Mouse (Mus musculus): ENCODE data around the gene C1ql2. TPM values are rescaled to one million over a fixed set of nuclear protein-coding genes. Genes with fewer than 3 reads are reported as not detected.

Gene C1ql2
- polyA plus RNA-seq, 1 experiment from 2014 or later, result not detected

GRCm38 (mm10) chr1:120368138-120368537 is 27.8 kb downstream of the C1ql2 start:
- Histone ChIP-seq H3K9ac (replicated peaks) (no peak overlapping the region), H3K4me2 (ENCODE audit: low read depth, low read length) (no peak overlapping the region), H3K27me3 (ENCODE audit: insufficient read depth, low read length) (no peaks in the 10 kb centered on the region), H3K36me3 (replicated peaks; ENCODE audit: insufficient read depth, low read length) (no peaks in the 10 kb centered on the region), H3K4me3 (ENCODE audit: low read depth, low read length) (no peak overlapping the region), H3K27ac (ENCODE audit: low read depth) (no peak overlapping the region), H3K4me1 (ENCODE audit: insufficient read depth) (no peaks in the 10 kb centered on the region), H3K9me3 (ENCODE audit: low read length) (no peaks in the 10 kb centered on the region)
- TF ChIP-seq CTCF (IDR thresholded peaks at IDR 0.05; ENCODE audit: low read depth), result peak; percentile 41
- no peak for TF ChIP-seq EP300 (IDR thresholded peaks at IDR 0.05; ENCODE audit: low read depth)
- DNase-seq, result no peak
- 64% methylated on average over 3 of the region's 3 CpGs for WGBS (ENCODE audit: insufficient replicate concordance)
- no peak for ATAC-seq

- no peaks in the 10 kb centered on the region for H3K9me3 ChIP-seq (ENCODE audit: low read length)
- ATAC-seq, result no peak
- 79% methylated on average over 7 of the region's 7 CpGs for WGBS (ENCODE audit: insufficient replicate concordance)
Observed at GRCm38 (mm10) chr1:120374131-120374530, 33.7 kb downstream of the C1ql2 start.

DNA sequence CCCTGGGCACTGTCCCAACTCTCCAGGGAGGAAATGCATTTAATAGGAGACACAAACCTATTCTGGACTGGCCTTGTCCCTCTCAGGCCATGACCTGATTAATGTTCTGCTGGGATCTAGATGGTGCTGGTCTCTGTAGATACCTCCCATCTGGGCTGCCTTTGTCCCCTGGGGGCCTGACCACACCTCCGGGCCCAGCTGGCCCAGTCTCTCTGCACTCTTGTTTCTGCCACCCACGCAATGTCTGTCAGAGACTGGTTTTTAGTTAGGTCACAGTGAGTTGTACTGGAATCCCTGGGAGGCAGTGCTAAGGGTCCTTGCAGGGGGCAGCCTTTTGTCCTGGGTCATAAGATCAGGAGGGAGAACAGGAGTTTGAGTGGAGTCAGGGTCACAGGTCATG is 34.5 kb downstream of the C1ql2 start:
- ATAC-seq (no peak), DNase-seq (no peak)
- H3K9me3 ChIP-seq (ENCODE audit: low read length), result no peaks in the 10 kb centered on the region
- H3K4me2 ChIP-seq (ENCODE audit: low read depth, low read length), result no peak overlapping the region
- no peaks in the 10 kb centered on the region for H3K36me3 ChIP-seq (replicated peaks; ENCODE audit: insufficient read depth, low read length)
- no peak overlapping the region for H3K27ac ChIP-seq (ENCODE audit: low read depth)
- H3K4me1 ChIP-seq (ENCODE audit: insufficient read depth), result no peaks in the 10 kb centered on the region
- 72% methylated on average over 2 of the region's 2 CpGs for WGBS (ENCODE audit: insufficient replicate concordance)
- H3K9ac ChIP-seq (replicated peaks), result no peak overlapping the region
- H3K4me3 ChIP-seq (ENCODE audit: low read depth, low read length), result no peak overlapping the region
- no peak for TF ChIP-seq EP300 (IDR thresholded peaks at IDR 0.05; ENCODE audit: low read depth)
- TF ChIP-seq CTCF (IDR thresholded peaks at IDR 0.05; ENCODE audit: low read depth), result no peak
- no peaks in the 10 kb centered on the region for H3K27me3 ChIP-seq (ENCODE audit: insufficient read depth, low read length)

More at GRCm38 (mm10) chr1:120374131-120374530, 33.7 kb downstream of the C1ql2 start:
- H3K9ac ChIP-seq (replicated peaks), result no peak overlapping the region
- no peak overlapping the region for H3K27ac ChIP-seq (ENCODE audit: low read depth)
- DNase-seq, result no peak
- H3K27me3 ChIP-seq (ENCODE audit: insufficient read depth, low read length), result no peaks in the 10 kb centered on the region
- no peaks in the 10 kb centered on the region for H3K36me3 ChIP-seq (replicated peaks; ENCODE audit: insufficient read depth, low read length)
- no peak overlapping the region for H3K4me3 ChIP-seq (ENCODE audit: low read depth, low read length)
- no peak overlapping the region for H3K4me2 ChIP-seq (ENCODE audit: low read depth, low read length)
- no peaks in the 10 kb centered on the region for H3K4me1 ChIP-seq (ENCODE audit: insufficient read depth)
- TF ChIP-seq EP300 (IDR thresholded peaks at IDR 0.05; ENCODE audit: low read depth), result no peak
- no peak for TF ChIP-seq CTCF (IDR thresholded peaks at IDR 0.05; ENCODE audit: low read depth)

GRCm38 (mm10) chr1:120385029-120385571 is 44.7 kb downstream of the C1ql2 start:
- no peak for TF ChIP-seq EP300 (IDR thresholded peaks at IDR 0.05; ENCODE audit: low read depth)
- DNase-seq (no peak), ATAC-seq (no peak)
- Histone ChIP-seq H3K9me3 (ENCODE audit: low read length) (no peaks in the 10 kb centered on the region), H3K4me2 (ENCODE audit: low read depth, low read length) (no peak overlapping the region), H3K27ac (ENCODE audit: low read depth) (no peak overlapping the region), H3K9ac (replicated peaks) (no peak overlapping the region), H3K4me1 (ENCODE audit: insufficient read depth) (no peaks in the 10 kb centered on the region), H3K27me3 (ENCODE audit: insufficient read depth, low read length) (no peaks in the 10 kb centered on the region), H3K36me3 (replicated peaks; ENCODE audit: insufficient read depth, low read length) (no peaks in the 10 kb centered on the region), H3K4me3 (ENCODE audit: low read depth, low read length) (no peak overlapping the region)
- WGBS (ENCODE audit: insufficient replicate concordance), result 79% methylated on average over 18 of the region's 18 CpGs

GRCm38 (mm10) chr1:120389734-120390133 is 49.4 kb downstream of the C1ql2 start:
- DNase-seq (peak; percentile 19), ATAC-seq (no peak)
- H3K4me2 ChIP-seq (ENCODE audit: low read depth, low read length), result no peak overlapping the region
- H3K9ac ChIP-seq (replicated peaks), result no peak overlapping the region
- H3K27me3 ChIP-seq (ENCODE audit: insufficient read depth, low read length), result no peaks in the 10 kb centered on the region
- H3K9me3 ChIP-seq (ENCODE audit: low read length), result no peaks in the 10 kb centered on the region
- TF ChIP-seq CTCF (IDR thresholded peaks at IDR 0.05; ENCODE audit: low read depth) (no peak), EP300 (IDR thresholded peaks at IDR 0.05; ENCODE audit: low read depth) (no peak)
- 42% methylated on average over 6 of the region's 6 CpGs for WGBS (ENCODE audit: insufficient replicate concordance)
- no peaks in the 10 kb centered on the region for H3K4me1 ChIP-seq (ENCODE audit: insufficient read depth)
- H3K27ac ChIP-seq (ENCODE audit: low read depth), result no peak overlapping the region; the same call in 1 of the 2 replicates
- no peak overlapping the region for H3K4me3 ChIP-seq (ENCODE audit: low read depth, low read length)
- no peaks in the 10 kb centered on the region for H3K36me3 ChIP-seq (replicated peaks; ENCODE audit: insufficient read depth, low read length)

DNA sequence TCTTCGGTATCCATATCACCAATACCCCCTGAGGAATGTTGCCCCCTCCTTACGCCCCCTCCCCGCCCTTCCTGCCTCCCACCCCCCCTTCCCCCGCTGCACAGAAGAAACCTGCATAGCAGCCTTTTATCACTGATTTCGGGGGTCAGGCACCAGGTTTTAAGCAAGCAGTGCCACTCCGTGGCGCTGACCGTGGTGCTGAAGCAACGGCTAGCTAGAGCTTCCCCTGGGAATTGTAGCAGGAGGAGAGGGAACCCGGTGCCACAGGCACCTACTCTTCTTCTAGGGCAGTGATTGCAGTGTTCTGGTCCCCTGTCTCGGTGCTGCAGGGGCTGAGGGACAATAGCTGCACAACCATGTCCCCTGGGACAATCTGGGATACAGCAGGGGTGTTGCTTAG is 50.0 kb downstream of the C1ql2 start:
- Histone ChIP-seq H3K4me2 (ENCODE audit: low read depth, low read length) (no peak overlapping the region), H3K9ac (replicated peaks) (no peak overlapping the region), H3K27ac (ENCODE audit: low read depth) (no peak overlapping the region), H3K9me3 (ENCODE audit: low read length) (no peaks in the 10 kb centered on the region), H3K4me3 (ENCODE audit: low read depth, low read length) (no peak overlapping the region), H3K36me3 (replicated peaks; ENCODE audit: insufficient read depth, low read length) (no peaks in the 10 kb centered on the region), H3K27me3 (ENCODE audit: insufficient read depth, low read length) (no peaks in the 10 kb centered on the region), H3K4me1 (ENCODE audit: insufficient read depth) (no peaks in the 10 kb centered on the region)
- TF ChIP-seq EP300 (IDR thresholded peaks at IDR 0.05; ENCODE audit: low read depth), result no peak
- TF ChIP-seq CTCF (IDR thresholded peaks at IDR 0.05; ENCODE audit: low read depth), result no peak
- under 1% methylated on average over 11 of the region's 11 CpGs for WGBS (ENCODE audit: insufficient replicate concordance)
- ATAC-seq (no peak), DNase-seq (peak; percentile 67)

Other genes starting within 250 kb of the C1ql2 start
- 2,261 and 2,342 TPM in 2 replicates for gene Dbi, start 219.5 kb upstream of the C1ql2 start, polyA plus RNA-seq (2015; fragmentation: Nextera tagmentation; extraction: Ambion mirVana)
- 5.1 and 5.5 TPM in 2 replicates for gene 3110009E18Rik, start 219.4 kb upstream of the C1ql2 start, polyA plus RNA-seq (2015; fragmentation: Nextera tagmentation; extraction: Ambion mirVana)
- gene Steap3, start 67.9 kb upstream of the C1ql2 start, polyA plus RNA-seq (2015; fragmentation: Nextera tagmentation; extraction: Ambion mirVana), result 27.2 TPM in 2 replicates
- gene Marco, start 164.4 kb downstream of the C1ql2 start, polyA plus RNA-seq (2015; fragmentation: Nextera tagmentation; extraction: Ambion mirVana), result 47.9 and 52.6 TPM in 2 replicates